Mouse (Mus musculus) layer of hippocampus, postnatal 10 days (tissue): Measurements from ENCODE around the gene Osbp2. TPM values are rescaled to one million over a fixed set of nuclear protein-coding genes. Genes with fewer than 3 reads are reported as not detected.

ENCODE experiments used
- total RNA-seq, 2 experiments: library from RNA; stranded (reverse); gene quantifications; 2 replicates each; pipeline ENCODE4 v1.2.3; 2021

Gene Osbp2
- total RNA-seq, 2 experiments from 2014 or later, result 84.0 to 87.2 TPM

Other genes starting within 250 kb of the Osbp2 start
- gene Morc2a, start 214.7 kb downstream of the Osbp2 start, total RNA-seq, result 10 to 100 TPM; 41.6 to 46.6 TPM
- gene 4921536K21Rik, start 31.2 kb upstream of the Osbp2 start, total RNA-seq, result under 1 TPM; 0.62 to 0.69 TPM
- gene Dusp18, start 31.3 kb upstream of the Osbp2 start, total RNA-seq, result 10 to 100 TPM; 19.8 to 22.6 TPM
- 10 to 100 TPM; 21.8 to 22.2 TPM for gene Slc35e4, start 50.8 kb upstream of the Osbp2 start, total RNA-seq
- gene Tcn2, start 68.3 kb upstream of the Osbp2 start, total RNA-seq, result 10 to 100 TPM; 13.2 to 16.2 TPM
- gene Pes1, start 100.1 kb upstream of the Osbp2 start, total RNA-seq, result 10 to 100 TPM; 37.1 to 51.0 TPM
- gene 4930556J24Rik, start 112.9 kb upstream of the Osbp2 start, total RNA-seq, result not detected
- gene Gal3st1, start 119.7 kb upstream of the Osbp2 start, total RNA-seq, result 10 to 100 TPM in 1 of 2 experiments, 1 to 10 TPM in 1; 8.9 to 10.2 TPM
- 1 to 10 TPM in 1 of 2 experiments, under 1 TPM in 1; 0.38 to 1.1 TPM for gene Sec14l4, start 167.6 kb upstream of the Osbp2 start, total RNA-seq
- gene Sec14l3, start 200.9 kb upstream of the Osbp2 start, total RNA-seq, result 1 to 10 TPM; 3.7 to 4.5 TPM
- gene Mtfp1, start 231.5 kb upstream of the Osbp2 start, total RNA-seq, result 10 to 100 TPM; 62.5 to 66.0 TPM